Mouse (Mus musculus): Measurements from ENCODE around the gene Gm3336. TPM values are rescaled to one million over a fixed set of nuclear protein-coding genes. Genes with fewer than 3 reads are reported as not detected.

Gene Gm3336
- polyA plus RNA-seq, 1 experiment from 2014 or later, result not detected

DNA sequence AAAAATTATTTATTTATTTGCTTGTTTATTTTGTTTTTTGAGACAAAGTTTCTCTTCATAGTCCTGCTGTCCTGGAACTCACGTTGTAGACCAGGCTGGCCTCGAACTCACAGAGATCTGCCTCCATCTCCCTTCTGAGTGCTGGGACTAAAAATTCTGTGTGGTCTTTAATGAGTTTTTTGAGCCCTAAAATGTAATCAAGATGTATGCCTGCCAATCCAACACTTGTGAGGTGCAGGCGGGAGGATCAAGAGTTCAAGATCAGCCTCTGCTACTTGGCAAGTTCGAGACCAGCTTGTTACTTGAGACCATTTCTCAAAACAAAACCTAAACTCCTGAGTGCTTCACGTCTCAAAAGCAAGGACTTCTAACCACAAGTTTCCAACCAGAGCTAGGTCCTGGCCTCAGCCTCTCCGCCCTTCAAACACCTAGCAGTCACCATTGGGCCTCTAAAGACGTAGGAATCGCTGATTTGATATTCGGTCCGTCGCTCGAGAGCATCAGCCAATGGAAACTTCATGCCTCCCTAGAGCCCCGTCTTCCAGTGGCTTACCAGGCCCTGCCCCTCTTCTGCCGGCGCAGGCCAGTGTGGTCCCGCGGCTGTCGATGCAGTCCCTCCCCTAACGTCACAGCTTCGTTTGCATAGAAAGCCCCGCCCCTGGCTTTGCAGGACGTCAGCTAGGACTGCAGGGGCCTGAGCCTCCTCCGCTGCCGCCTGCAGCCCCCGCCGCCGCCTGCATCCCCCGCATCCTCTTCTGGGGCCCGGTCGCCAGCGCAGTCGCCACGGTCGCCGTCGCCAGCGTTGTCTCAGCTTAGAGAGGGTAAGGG lies 35.9 kb downstream of the Gm3336 start, which contains the start of gene Rab3a:
Gene Rab3a (plus strand): TSS at position 637 of the 828 bp plus-strand sequence.
- ATAC-seq (ENCODE audit: insufficient read depth, low FRiP score, low TSS enrichment) (peak; percentile 97), DNase-seq (ENCODE audit: low spot score) (peak; percentile 97)
- Histone ChIP-seq H3K9ac (ENCODE audit: low read length) (peak within 1 kb of the TSS; percentile 79), H3K9me3 (ENCODE audit: control insufficient read depth, low read length) (no peaks in the 10 kb centered on the region), H3K4me2 (ENCODE audit: low read depth) (peak within 1 kb of the TSS; percentile 86), H3K4me1 (ENCODE audit: control insufficient read depth, insufficient read depth, low read length) (peaks cover 4% of the 10 kb centered on the region; the same call in 1 of the 2 replicates), H3K4me3 (ENCODE audit: low read depth, low read length) (peak within 1 kb of the TSS; percentile 67), H3K27ac (ENCODE audit: low read depth, low read length) (peak within 1 kb of the TSS; percentile 27; the same call in 1 of the 2 replicates), H3K27me3 (ENCODE audit: control insufficient read depth, insufficient read depth, low read length) (no peaks in the 10 kb centered on the region), H3K36me3 (ENCODE audit: control insufficient read depth, insufficient read depth, low read length) (no peaks in the 10 kb centered on the region)
- whole genome bisulfite sequencing, result 8% methylated on average over 37 of the region's 37 CpGs

DNA sequence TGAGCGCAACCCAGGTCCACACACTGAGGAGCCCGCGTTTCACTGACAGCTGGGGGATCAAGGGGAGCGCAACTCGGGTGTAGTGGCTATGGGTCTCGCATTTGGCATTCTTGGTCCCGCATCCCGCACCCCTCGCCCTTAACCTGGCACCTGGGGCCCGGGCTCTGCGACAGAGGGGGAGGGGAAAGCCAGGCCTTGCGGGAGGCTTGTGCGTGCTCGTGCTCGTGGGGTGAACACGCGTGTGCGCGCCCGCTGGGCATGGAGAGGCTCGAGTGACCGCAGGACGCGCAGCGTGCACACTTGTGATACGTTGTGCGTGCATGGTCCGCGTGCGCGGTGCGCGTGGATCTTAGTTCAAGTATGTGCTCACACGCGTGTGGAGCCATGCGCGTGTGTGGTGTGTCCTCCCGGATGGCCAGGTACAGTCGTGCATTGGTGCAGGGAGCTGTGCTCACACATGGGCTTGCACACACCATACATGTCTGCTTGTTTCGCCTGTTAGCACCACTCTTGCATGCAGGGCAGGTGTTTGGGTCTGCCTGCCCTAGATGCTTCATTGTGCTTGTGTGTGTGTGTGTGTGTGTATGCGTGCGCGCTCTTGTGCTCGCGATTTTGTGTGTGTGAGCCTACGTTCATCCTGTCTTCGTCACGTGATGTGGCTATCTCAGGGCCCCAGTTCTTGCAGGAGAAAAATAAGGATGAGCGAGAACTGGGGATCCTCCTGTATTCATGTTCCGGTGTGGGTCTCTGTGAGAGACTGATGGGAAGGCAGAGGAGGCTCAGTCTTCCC lies 36.7 kb downstream of the Gm3336 start:
- peak overlapping the region; percentile 86 for H3K4me2 ChIP-seq (ENCODE audit: low read depth)
- peak overlapping the region; percentile 79 for H3K9ac ChIP-seq (ENCODE audit: low read length)
- ATAC-seq (ENCODE audit: insufficient read depth, low FRiP score, low TSS enrichment), result peak; percentile 58
- DNase-seq (ENCODE audit: low spot score), result peak; percentile 67
- H3K27ac ChIP-seq (ENCODE audit: low read depth, low read length), result no peak overlapping the region
- H3K4me1 ChIP-seq (ENCODE audit: control insufficient read depth, insufficient read depth, low read length), result peaks cover 10% of the 10 kb centered on the region
- WGBS, result 19% methylated on average over 50 of the region's 50 CpGs
- H3K4me3 ChIP-seq (ENCODE audit: low read depth, low read length), result peak overlapping the region; percentile 67
- no peaks in the 10 kb centered on the region for H3K36me3 ChIP-seq (ENCODE audit: control insufficient read depth, insufficient read depth, low read length)
- H3K27me3 ChIP-seq (ENCODE audit: control insufficient read depth, insufficient read depth, low read length), result no peaks in the 10 kb centered on the region
- H3K9me3 ChIP-seq (ENCODE audit: control insufficient read depth, low read length), result no peaks in the 10 kb centered on the region

DNA sequence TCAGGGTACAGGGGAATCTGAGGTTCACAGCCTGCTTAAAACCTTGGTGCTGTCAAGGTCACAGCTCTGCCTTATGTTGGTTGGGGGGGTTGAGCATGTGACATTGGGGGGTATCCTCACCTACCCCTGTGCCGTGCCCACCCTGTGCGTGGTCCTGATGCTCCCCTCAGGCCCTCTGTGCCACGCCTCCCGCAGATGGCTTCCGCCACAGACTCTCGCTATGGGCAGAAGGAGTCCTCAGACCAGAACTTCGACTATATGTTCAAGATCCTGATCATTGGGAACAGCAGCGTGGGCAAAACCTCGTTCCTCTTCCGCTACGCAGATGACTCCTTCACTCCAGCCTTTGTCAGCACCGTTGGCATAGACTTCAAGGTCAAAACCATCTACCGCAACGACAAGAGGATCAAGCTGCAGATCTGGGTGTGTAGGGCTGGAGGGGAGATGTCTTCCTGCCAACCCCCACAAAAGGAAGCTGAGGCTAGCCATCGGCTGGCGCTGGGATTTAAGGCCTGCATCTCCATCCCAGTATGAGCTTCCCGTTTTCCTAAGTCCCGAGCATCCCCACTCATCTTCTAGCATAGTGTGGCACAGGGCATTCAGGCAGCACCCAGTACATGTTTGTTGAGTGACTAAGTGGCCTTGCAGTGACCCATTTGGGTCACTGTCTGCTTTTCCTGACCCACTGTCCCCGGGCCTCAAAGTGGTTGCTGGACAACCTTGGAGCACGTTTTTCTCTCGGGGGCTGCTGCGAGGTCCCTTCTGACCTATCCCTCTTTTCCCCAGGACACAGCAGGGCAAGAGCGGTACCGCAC lies 37.5 kb downstream of the Gm3336 start:
- Histone ChIP-seq H3K9ac (ENCODE audit: low read length) (no peak overlapping the region), H3K9me3 (ENCODE audit: control insufficient read depth, low read length) (no peaks in the 10 kb centered on the region), H3K27ac (ENCODE audit: low read depth, low read length) (no peak overlapping the region), H3K27me3 (ENCODE audit: control insufficient read depth, insufficient read depth, low read length) (no peaks in the 10 kb centered on the region), H3K4me2 (ENCODE audit: low read depth) (peak overlapping the region; percentile 86), H3K4me1 (ENCODE audit: control insufficient read depth, insufficient read depth, low read length) (peaks cover 11% of the 10 kb centered on the region), H3K4me3 (ENCODE audit: low read depth, low read length) (peak overlapping the region; percentile 67), H3K36me3 (ENCODE audit: control insufficient read depth, insufficient read depth, low read length) (no peaks in the 10 kb centered on the region)
- ATAC-seq (ENCODE audit: insufficient read depth, low FRiP score, low TSS enrichment), result no peak
- WGBS, result 82% methylated on average over 24 of the region's 24 CpGs
- DNase-seq (ENCODE audit: low spot score), result peak; percentile 6

DNA sequence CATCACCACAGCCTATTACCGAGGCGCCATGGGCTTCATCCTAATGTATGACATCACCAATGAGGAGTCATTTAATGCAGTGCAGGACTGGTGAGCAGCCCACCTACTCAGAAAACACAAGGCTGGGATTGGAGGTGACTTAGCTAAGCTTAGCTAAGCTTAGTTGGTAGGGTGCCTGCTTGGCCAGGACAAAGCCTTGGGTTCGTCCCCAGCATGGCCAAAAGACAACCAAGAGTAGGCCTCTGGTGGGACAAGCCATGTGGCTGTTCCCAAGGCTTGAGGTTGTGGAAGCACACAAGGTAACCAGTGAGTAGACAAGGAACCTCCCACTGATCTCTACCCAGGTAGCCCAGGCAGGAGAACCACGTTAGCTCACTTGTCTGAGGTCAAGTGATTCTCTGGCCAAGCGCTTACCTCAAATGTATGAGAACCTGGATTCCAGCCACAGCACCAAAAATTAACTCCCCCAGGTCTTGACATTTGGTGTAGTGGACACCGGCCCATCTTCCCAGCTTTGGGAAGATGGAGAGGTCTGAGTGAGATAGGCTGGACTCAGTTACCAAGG lies 38.2 kb downstream of the Gm3336 start:
- no peak overlapping the region for H3K9ac ChIP-seq (ENCODE audit: low read length)
- H3K36me3 ChIP-seq (ENCODE audit: control insufficient read depth, insufficient read depth, low read length), result no peaks in the 10 kb centered on the region
- no peak overlapping the region for H3K4me3 ChIP-seq (ENCODE audit: low read depth, low read length)
- H3K4me1 ChIP-seq (ENCODE audit: control insufficient read depth, insufficient read depth, low read length), result peaks cover 11% of the 10 kb centered on the region
- ATAC-seq (ENCODE audit: insufficient read depth, low FRiP score, low TSS enrichment), result no peak
- no peak overlapping the region for H3K27ac ChIP-seq (ENCODE audit: low read depth, low read length)
- H3K9me3 ChIP-seq (ENCODE audit: control insufficient read depth, low read length), result no peaks in the 10 kb centered on the region
- H3K4me2 ChIP-seq (ENCODE audit: low read depth), result no peak overlapping the region
- 94% methylated on average over 6 of the region's 6 CpGs for WGBS
- no peaks in the 10 kb centered on the region for H3K27me3 ChIP-seq (ENCODE audit: control insufficient read depth, insufficient read depth, low read length)
- DNase-seq (ENCODE audit: low spot score), result peak; percentile 9

DNA sequence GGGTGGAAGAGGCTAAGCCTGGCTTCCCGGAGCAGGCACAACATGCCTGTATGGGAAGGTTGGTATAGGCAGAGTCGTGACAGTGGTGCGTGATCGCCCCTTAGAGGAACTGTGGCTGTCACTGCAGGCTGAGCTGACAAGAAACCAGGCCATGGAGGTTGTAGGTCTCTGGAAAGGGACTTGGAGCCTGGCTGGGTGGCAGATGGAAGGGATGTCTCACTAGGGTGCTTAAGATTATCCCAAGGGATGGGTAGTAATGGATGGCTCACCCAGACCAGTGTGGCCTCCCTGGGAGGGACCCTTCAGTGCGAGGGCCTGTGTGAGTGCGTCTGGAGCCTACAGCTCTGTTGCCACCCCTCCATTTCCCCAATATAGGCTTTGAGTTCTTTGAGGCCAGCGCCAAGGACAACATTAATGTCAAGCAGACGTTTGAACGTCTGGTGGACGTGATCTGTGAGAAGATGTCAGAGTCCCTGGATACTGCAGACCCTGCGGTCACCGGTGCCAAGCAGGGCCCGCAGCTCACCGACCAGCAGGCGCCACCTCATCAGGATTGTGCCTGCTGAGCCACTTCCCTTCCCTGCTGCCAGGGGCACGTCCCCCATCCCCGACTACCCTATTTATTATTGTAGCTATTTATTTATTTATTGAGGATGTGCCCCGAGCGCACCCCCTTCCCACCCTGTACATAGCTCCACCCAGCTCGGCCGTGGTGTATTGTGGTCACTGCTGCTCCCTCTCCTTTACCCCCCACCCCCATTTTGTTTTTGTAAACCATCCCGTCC lies 39.4 kb downstream of the Gm3336 start:
- peaks cover 11% of the 10 kb centered on the region for H3K4me1 ChIP-seq (ENCODE audit: control insufficient read depth, insufficient read depth, low read length)
- 69% methylated on average over 22 of the region's 22 CpGs for WGBS
- peak; percentile 26 for DNase-seq (ENCODE audit: low spot score)

DNA sequence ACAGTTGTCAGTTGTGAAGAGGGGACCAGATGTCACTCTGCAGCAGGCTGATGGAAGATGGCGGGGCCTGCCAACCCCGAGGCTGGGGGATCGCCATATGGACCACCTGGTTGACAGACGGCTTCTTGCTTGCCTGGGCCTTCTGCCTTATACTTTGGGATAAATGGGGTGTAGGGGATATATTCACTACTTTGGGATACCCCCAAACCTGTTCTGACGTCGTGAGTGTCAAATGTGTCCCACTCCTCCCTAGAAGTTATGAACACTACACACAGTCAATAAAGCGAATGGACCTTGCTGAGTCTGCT lies 39.9 kb downstream of the Gm3336 start:
- peaks cover 11% of the 10 kb centered on the region for H3K4me1 ChIP-seq (ENCODE audit: control insufficient read depth, insufficient read depth, low read length)
- H3K4me2 ChIP-seq (ENCODE audit: low read depth), result no peak overlapping the region
- WGBS, result 82% methylated on average over 7 of the region's 7 CpGs

More for the DNA sequence above, 39.4 kb downstream of the Gm3336 start:
- Histone ChIP-seq H3K27me3 (ENCODE audit: control insufficient read depth, insufficient read depth, low read length) (no peaks in the 10 kb centered on the region), H3K4me3 (ENCODE audit: low read depth, low read length) (no peak overlapping the region), H3K9ac (ENCODE audit: low read length) (no peak overlapping the region), H3K27ac (ENCODE audit: low read depth, low read length) (0 out of 2 replicates have a peak overlapping the region, but pooled peaks have one; percentile 27), H3K9me3 (ENCODE audit: control insufficient read depth, low read length) (no peaks in the 10 kb centered on the region), H3K36me3 (ENCODE audit: control insufficient read depth, insufficient read depth, low read length) (no peaks in the 10 kb centered on the region), H3K4me2 (ENCODE audit: low read depth) (no peak overlapping the region)
- no peak for ATAC-seq (ENCODE audit: insufficient read depth, low FRiP score, low TSS enrichment)

DNA sequence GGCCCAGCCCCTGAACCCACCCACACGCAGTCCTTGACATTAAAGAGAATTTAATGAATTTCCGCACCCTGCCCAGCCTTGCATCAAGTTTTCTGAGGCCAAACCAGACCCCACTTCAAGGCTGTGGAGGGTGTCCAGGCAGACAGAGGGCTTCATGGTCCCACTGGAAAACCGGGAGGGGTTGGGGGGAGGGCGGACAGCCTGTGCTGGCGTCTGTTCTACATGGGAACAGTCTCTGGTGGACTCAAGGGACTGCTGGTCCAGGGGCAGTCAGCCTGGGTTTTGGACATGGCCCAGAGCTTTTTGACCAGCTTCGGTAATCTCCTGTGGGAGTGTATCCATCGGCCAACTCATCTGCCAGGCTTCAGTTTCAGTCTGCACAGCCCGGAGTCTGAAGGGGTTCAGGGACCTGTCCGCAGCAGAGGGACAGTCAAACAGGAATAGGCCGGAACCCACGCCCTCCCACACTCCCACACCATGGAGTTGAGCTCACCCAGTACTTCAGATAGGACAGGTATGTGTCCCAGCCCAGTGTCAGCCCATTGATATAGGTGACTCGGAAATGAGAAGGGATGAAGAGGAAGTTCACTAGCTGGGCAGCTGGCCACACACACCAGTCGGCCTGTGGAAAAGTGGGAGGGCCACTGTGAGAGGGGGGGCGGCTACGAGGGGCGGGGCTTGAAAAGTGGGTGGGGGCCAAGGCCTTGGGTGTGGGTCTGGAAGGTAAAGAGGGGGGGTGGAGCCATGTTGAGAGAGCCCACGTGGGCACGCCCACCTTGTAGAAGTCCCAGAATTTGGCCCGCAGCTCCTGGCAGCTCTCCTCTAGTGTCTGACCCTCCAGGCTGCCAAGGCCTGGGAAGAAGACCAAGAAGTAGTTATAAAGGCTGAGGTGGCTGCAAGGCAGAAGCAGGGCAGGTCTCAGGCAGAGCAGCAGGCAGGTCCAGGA lies 40.5 kb downstream of the Gm3336 start:
- Histone ChIP-seq H3K4me2 (ENCODE audit: low read depth) (no peak overlapping the region), H3K36me3 (ENCODE audit: control insufficient read depth, insufficient read depth, low read length) (no peaks in the 10 kb centered on the region), H3K4me1 (ENCODE audit: control insufficient read depth, insufficient read depth, low read length) (peaks cover 11% of the 10 kb centered on the region), H3K9me3 (ENCODE audit: control insufficient read depth, low read length) (no peaks in the 10 kb centered on the region), H3K9ac (ENCODE audit: low read length) (no peak overlapping the region), H3K4me3 (ENCODE audit: low read depth, low read length) (no peak overlapping the region), H3K27me3 (ENCODE audit: control insufficient read depth, insufficient read depth, low read length) (no peaks in the 10 kb centered on the region), H3K27ac (ENCODE audit: low read depth, low read length) (no peak overlapping the region)
- DNase-seq (ENCODE audit: low spot score) (no peak), ATAC-seq (ENCODE audit: insufficient read depth, low FRiP score, low TSS enrichment) (no peak)
- 75% methylated on average over 19 of the region's 19 CpGs for WGBS

More for the DNA sequence above, 39.9 kb downstream of the Gm3336 start:
- H3K36me3 ChIP-seq (ENCODE audit: control insufficient read depth, insufficient read depth, low read length), result no peaks in the 10 kb centered on the region
- DNase-seq (ENCODE audit: low spot score) (peak; percentile 7), ATAC-seq (ENCODE audit: insufficient read depth, low FRiP score, low TSS enrichment) (no peak)
- H3K9ac ChIP-seq (ENCODE audit: low read length), result no peak overlapping the region
- H3K27ac ChIP-seq (ENCODE audit: low read depth, low read length), result no peak overlapping the region
- H3K9me3 ChIP-seq (ENCODE audit: control insufficient read depth, low read length), result no peaks in the 10 kb centered on the region
- H3K4me3 ChIP-seq (ENCODE audit: low read depth, low read length), result no peak overlapping the region
- H3K27me3 ChIP-seq (ENCODE audit: control insufficient read depth, insufficient read depth, low read length), result no peaks in the 10 kb centered on the region
